Mouse (Mus musculus) T-helper 17 cell (primary cell): ENCODE measurements at regions not wholly inside any gene's neighbourhood (a gene's known extent, or its start where the extent isn't known, plus 50 kb on each side); places are given as distances from the start of the nearest gene placed in this dataset.

Experiments used
- in situ Hi-C, 2 experiments: fragments of 300-600 bp; cut with MboI, MseI; formaldehyde crosslinking; loops; 1 replicate in 1 of 2; 2 replicates in 1 of 2; pipeline ENCODE4 v1.15.1; 2025; ENCODE audit warnings: high pct_unique_total_duplicates in 2 of 2

GRCm38 (mm10) chr12:67620137-67620910 is 398.0 kb upstream of the Mdga2 start:
- in situ Hi-C loops = loop anchor here in 1 of 2 experiments (10.0 kb wide), 1 partner anchor 574 kb away; no protein-coding TSS in a partner anchor

- in situ Hi-C loops = no loop called here
Measured at GRCm38 (mm10) chr12:67618252-67618651, 395.9 kb upstream of the Mdga2 start.

- in situ Hi-C loops = no loop called here
Measured at GRCm38 (mm10) chr12:67598927-67599326, 376.6 kb upstream of the Mdga2 start.
